Mouse (Mus musculus) myocyte (in vitro differentiated cells): Measurements from ENCODE around the gene Syt7.

Experiments
- E2F4 ChIP-seq: IDR thresholded peaks from one replicate; pipeline ENCODE4 v1.6.1; 2011; ENCODE audit warnings: mild to moderate bottlenecking, control low read depth, moderate library complexity; ENCODE audit not compliant: insufficient read depth
- POLR2A ChIP-seq: IDR thresholded peaks from one replicate; pipeline ENCODE4 v1.6.1; 2011; ENCODE audit warnings: low read depth, mild to moderate bottlenecking, control low read depth, moderate library complexity; ENCODE audit not compliant: insufficient read length
- SRF ChIP-seq: IDR thresholded peaks from one replicate; pipeline ENCODE4 v1.6.1; 2011; ENCODE audit warnings: low read depth; ENCODE audit not compliant: control insufficient read depth, insufficient read length

- TF ChIP-seq POLR2A = no peak
- no peak for TF ChIP-seq E2F4
- TF ChIP-seq SRF = no peak
Observed at GRCm38 (mm10) chr19:10444685-10445369, 55.9 kb downstream of the Syt7 start.
